Mouse (Mus musculus) heart, postnatal 4 days (tissue): ENCODE data around the gene Gdpd5. TPM values are rescaled to one million over a fixed set of nuclear protein-coding genes. Genes with fewer than 3 reads are reported as not detected.

Experiments
- DNase-seq: peaks from one replicate; pipeline ENCODE4 v3.0.0; 2021
- total RNA-seq, 2 experiments: library from RNA; stranded (reverse); gene quantifications; 2 replicates each; pipeline ENCODE4 v1.2.3; 2021

The Gdpd5 gene
- total RNA-seq, 2 experiments from 2014 or later, result 40.7 to 42.6 TPM

- DNase-seq, result no peak
These were observed 24.4 kb downstream of the Gdpd5 start for GRCm38 (mm10) chr7:99405386-99406155.

GRCm38 (mm10) chr7:99407598-99407997 lies 26.4 kb downstream of the Gdpd5 start:
- no peak for DNase-seq

DNA sequence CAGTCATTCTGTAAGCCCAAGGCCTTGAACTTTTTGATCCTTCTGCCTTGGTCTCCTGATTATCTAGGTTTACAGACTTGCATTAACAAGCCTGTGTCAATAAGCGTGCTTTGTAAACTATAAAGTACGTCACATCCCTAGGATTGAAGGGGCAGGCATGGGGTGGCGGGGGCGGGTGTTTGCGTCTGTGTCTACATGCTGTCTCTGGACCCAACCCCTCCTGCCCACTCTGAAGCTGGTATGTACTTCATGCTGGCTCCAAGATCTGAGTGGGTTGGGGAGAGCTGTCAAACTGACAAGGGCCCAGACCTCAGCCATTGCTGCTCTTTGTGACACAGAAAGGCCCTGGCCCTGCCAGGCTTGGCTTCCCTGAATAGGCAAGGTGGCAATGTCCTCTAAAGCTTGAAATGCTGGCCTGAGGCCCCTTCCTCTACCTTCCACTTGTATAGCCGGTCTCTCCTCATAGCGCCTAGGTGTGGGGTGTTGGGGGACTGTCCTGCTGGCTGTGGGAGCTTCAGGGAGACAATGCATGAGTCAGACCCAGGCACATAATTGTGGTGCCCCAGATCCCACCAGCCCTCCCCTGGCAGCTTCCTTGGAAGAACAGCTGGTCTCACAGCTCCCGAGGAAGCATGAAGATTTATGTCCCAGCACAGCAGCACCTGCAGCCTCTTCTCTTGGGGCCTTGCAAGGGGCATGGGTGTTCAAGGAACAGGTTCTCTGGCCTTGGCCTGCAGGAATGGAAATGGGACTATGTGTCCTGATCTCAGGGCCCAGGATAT lies 28.4 kb downstream of the Gdpd5 start:
- peak; percentile 33 for DNase-seq

DNA sequence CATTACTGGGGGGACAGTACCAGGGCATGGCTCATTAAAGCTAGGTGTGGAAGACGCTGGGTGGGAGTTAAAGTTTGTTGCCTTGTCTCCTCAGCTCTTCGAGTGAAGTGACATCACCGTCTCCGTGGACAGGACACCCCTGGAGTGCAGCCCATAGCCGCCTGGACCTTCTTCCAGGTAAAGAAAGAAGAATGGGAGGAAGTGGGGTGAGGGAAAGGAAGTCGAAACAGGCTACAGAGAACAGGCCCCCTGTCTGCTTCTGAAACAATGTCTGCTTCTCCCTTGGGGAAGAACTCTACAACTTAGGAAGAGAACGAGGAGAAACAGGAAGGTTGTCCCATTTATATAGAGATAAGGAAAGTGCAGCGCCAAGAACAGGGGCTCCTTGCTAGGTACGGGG lies 29.1 kb downstream of the Gdpd5 start:
- peak; percentile 43 for DNase-seq

- no peak for DNase-seq
These were observed 30.0 kb downstream of the Gdpd5 start for GRCm38 (mm10) chr7:99411047-99411779.

GRCm38 (mm10) chr7:99415045-99415444 lies 33.8 kb downstream of the Gdpd5 start:
- DNase-seq, result peak; percentile 35

DNA sequence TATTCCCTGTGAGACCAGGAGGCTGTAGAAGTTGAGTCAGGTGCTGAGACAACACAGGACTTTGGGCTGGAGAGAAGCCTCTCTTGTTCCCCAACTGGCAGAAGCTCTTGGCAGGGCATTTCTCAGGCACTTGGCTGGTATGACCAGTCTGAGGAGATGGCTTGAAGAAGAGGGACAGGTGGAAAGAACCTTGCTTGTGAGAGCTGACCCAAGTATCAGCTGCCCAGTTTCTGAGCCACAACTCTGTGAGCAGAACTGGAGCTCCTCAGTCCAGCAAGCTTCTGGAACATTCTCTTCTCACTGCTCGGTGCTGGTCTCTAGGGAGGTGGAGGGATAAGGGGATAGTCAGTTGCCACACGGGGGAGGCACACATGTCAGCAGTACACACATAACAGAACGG lies 38.1 kb downstream of the Gdpd5 start:
- DNase-seq, result no peak

- no peak for DNase-seq
These were observed 39.8 kb downstream of the Gdpd5 start for GRCm38 (mm10) chr7:99421006-99421405.

- no peak for DNase-seq
These were observed 43.4 kb downstream of the Gdpd5 start for GRCm38 (mm10) chr7:99424538-99425155.

DNA sequence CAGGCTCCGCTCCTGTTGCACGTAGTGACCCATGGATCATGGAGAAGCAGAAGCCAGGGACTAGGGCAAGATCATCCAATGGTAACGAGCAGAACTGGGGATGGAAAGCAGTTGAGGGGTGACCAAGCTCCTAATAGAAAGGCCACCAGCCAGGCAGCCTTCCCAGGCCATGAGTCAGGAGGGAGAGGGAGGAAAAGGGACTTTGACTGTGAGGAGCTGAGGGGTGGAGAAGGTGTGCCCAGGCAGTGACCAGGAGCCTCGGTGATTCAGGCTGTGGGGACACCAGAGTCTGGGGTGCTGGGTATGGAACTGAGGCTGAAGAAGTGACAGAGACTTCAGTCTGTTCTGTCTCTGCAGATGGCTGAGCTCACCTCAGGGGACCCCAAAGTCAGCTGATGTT lies 44.5 kb downstream of the Gdpd5 start:
- no peak for DNase-seq

GRCm38 (mm10) chr7:99427031-99427430 lies 45.8 kb downstream of the Gdpd5 start:
- DNase-seq, result no peak

- DNase-seq, result no peak
These were observed 46.8 kb downstream of the Gdpd5 start for GRCm38 (mm10) chr7:99427987-99428386.

- no peak for DNase-seq
These were observed 47.6 kb downstream of the Gdpd5 start for GRCm38 (mm10) chr7:99428836-99429235.

GRCm38 (mm10) chr7:99429786-99430185 lies 48.6 kb downstream of the Gdpd5 start:
- peak; percentile 47 for DNase-seq

DNA sequence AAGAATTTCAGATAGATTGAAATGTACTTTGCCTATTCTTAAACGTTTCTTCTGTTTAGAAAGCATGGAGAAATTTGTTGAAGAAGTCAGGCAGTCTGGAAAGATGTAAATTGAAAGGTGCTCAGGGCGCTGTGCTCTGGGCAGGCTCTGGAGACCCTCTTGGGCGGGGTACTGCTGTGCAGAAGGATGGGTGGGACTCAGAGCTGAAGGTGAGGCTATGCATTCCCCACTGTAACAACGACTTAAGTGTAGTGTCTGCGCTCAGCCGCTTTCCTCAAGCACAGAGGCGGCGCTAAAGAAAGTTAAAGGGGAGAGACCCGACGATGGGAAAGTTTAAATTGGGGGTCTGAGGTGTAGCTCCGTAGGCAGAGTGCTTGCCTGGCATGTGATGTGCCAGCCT lies 49.0 kb downstream of the Gdpd5 start:
- DNase-seq, result no peak

- DNase-seq, result peak; percentile 69
These were observed 51.0 kb downstream of the Gdpd5 start for GRCm38 (mm10) chr7:99432248-99432647.

GRCm38 (mm10) chr7:99432863-99433262 lies 51.6 kb downstream of the Gdpd5 start:
- no peak for DNase-seq

DNA sequence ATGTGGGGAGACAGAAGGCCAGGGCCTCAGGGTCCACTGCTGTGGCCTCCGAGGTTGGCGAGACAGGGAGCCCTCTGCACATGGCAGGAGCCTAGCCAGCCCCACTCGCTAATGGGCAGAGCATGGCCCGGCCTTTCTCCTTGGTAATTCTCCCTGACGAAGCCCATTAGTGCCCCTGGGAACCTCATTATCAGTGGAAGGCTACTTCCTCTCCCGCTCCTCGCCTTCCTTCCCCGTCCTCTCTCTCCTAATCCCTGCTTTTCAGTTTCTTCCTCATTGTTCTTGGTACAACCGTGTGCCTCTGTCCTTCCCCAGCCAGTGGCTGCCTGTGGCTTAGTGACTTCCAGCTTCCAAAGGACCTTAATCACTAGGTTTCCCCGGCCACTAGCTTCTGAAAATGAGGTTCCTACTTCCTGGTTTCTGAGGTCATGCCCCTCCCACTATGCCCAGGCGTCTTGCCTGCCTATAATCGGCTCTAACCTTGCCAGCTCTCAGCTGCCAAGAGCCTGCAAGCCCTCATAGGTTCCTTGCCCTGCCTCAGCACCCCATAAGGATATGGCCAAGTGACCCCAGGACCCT lies 53.5 kb downstream of the Gdpd5 start:
- no peak for DNase-seq

DNA sequence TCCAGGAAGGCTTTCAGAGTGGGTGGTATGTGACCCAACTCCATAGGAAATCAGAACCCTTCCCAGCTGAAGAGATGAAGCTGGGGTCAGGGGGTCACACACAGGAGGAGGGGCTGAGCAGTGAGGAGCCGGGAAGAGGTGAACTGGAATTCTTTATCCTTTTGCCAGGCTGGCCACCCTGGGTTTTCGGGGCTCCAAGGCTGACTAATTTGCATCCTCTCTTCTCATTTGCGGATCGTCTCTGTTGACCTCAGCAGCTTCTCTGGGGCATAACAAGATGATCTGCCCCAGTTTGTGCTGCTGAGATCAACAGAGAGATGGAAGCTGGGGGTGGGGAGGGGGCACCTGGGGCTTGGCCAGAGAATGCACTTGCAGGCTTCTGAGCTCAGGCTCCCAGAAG lies 55.3 kb downstream of the Gdpd5 start:
- no peak for DNase-seq

GRCm38 (mm10) chr7:99438881-99439280 lies 57.7 kb downstream of the Gdpd5 start:
- no peak for DNase-seq

- peak; percentile 86 for DNase-seq
These were observed 60.4 kb downstream of the Gdpd5 start for GRCm38 (mm10) chr7:99441534-99442072.

DNA sequence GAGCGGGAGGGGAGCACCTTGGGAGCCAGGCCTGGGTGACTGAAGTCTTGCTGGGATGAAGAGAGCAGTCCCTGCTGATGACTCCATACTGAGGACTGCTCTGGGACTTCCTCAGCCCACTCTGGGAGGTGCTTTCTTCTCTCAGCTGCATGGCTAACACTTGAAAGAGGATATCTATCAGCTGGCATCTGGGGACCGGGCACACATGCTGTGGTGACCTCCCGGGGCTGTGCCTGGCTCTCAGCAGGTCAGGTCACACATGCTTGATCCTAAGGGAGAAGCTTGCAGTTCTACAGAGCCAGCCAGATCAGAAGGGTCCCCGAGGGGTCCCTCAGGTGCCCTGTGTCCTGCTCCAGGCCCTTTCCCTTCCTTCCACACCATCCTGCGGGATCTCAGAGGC lies 62.0 kb downstream of the Gdpd5 start:
- DNase-seq, result no peak
